Mouse (Mus musculus) midbrain, postnatal 0 days (tissue): ENCODE results near the gene Slc38a7. TPM values are rescaled to one million over a fixed set of nuclear protein-coding genes. Genes with fewer than 3 reads are reported as not detected.

Experiments used
- ATAC-seq: fragments of 200-750 bp; cut with Nextera tagmentation; 2 replicates; pipeline ENCODE4 v1.8.0; 2017; ENCODE audit warnings: moderate number of reproducible peaks, mild to moderate bottlenecking, moderate TSS enrichment, moderate library complexity; ENCODE audit not compliant: low FRiP score
- DNase-seq: peaks from one replicate; pipeline ENCODE4 v3.0.0-alpha.2; 2015; ENCODE audit warnings: low spot score
- H3K27ac ChIP-seq: fragments of 300-500 bp; sonication (generic); 2 replicates; pipeline ENCODE4 v1.5.1; 2014; ENCODE audit warnings: low read depth, mild to moderate bottlenecking, low read length, mixed read lengths
- H3K27me3 ChIP-seq: fragments of 300-500 bp; sonication (generic); 2 replicates; pipeline ENCODE4 v1.6.1; 2014; ENCODE audit warnings: low read length, control low read depth, mixed read lengths; ENCODE audit not compliant: insufficient read depth
- H3K36me3 ChIP-seq: fragments of 300-500 bp; sonication (generic); 2 replicates; pipeline ENCODE4 v1.6.1; 2014; ENCODE audit warnings: low read length, control low read depth, mixed read lengths; ENCODE audit not compliant: insufficient read depth
- H3K4me1 ChIP-seq: fragments of 300-500 bp; sonication (generic); 2 replicates; pipeline ENCODE4 v1.6.1; 2014; ENCODE audit warnings: mild to moderate bottlenecking, control low read depth, antibody characterized with exemption, low read length, mixed read lengths; ENCODE audit not compliant: insufficient read depth
- H3K4me2 ChIP-seq: fragments of 300-500 bp; sonication (generic); 2 replicates; pipeline ENCODE4 v1.6.1; 2014; ENCODE audit warnings: low read depth, mild to moderate bottlenecking, low read length, mixed read lengths; ENCODE audit not compliant: poor library complexity, severe bottlenecking
- H3K4me3 ChIP-seq: fragments of 300-500 bp; sonication (generic); 2 replicates; pipeline ENCODE4 v1.5.1; 2014; ENCODE audit warnings: low read depth, mild to moderate bottlenecking, low read length, moderate library complexity
- H3K9ac ChIP-seq: fragments of 300-500 bp; sonication (generic); replicated peaks from 2 replicates; pipeline ENCODE4 v1.6.1; 2014; ENCODE audit warnings: mild to moderate bottlenecking, low read length, moderate library complexity, mixed read lengths; ENCODE audit not compliant: poor library complexity, severe bottlenecking
- H3K9me3 ChIP-seq: fragments of 300-500 bp; sonication (generic); 2 replicates; pipeline ENCODE4 v1.6.1; 2016; ENCODE audit warnings: low read length, control low read depth
- CTCF ChIP-seq: IDR thresholded peaks from 2 replicates; pipeline ENCODE4 v1.5.1; 2016; ENCODE audit warnings: antibody characterized with exemption, mild to moderate bottlenecking
- WGBS: fragments of 180-500 bp; shearing (Covaris S2); extraction: QIAGEN DNeasy Blood & Tissue Kit; methylation state at CpG from one replicate; pipeline ENCODE4 v1.1.7; 2014; 5-methylcytosine and 5-hydroxymethylcytosine counted together
- polyA plus RNA-seq: library from polyadenylated mRNA; unstranded; fragments of >200 nt; fragmentation: Nextera tagmentation; extraction: Ambion mirVana; gene quantifications from 2 replicates; pipeline ENCODE4 v1.2.1, GENCODE M21; 2015
- total RNA-seq: library from RNA; depleted of rRNA; stranded (reverse); fragments of >200 nt; gene quantifications from 2 replicates; pipeline ENCODE4 v1.2.3, GENCODE M21; 2014

The Slc38a7 gene
- total and polyA plus RNA-seq, 2 experiments from 2014 or later = 23.8 to 33.4 TPM

DNA sequence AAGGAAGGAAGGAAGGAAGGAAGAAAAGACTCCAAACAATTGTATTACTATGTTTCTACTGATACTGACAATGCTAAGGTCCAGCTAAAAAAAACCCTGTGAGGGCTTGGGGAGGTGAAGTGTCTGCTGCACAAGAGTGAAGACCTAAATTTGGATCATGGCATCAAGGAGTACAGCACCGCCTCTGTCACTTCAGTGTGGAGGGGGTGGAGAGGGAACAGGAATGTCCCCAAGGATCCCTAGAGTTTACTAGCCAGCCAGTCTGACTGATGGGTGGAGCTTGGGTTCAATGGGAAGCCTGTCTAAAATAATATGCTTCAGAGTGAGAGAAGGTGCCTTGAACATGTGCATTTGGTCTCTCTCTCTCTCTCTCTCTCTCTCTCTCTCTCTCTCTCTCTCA is 35.1 kb downstream of the Slc38a7 start:
- H3K4me2 ChIP-seq = no peak overlapping the region
- TF ChIP-seq CTCF = no peak
- no peaks in the 10 kb centered on the region for H3K36me3 ChIP-seq
- WGBS = 37% methylated on average over 1 of the region's 1 CpGs
- no peak for ATAC-seq
- H3K4me3 ChIP-seq = no peak overlapping the region
- no peak for DNase-seq
- H3K4me1 ChIP-seq = no peaks in the 10 kb centered on the region
- H3K27me3 ChIP-seq = no peaks in the 10 kb centered on the region
- no peaks in the 10 kb centered on the region for H3K9me3 ChIP-seq
- H3K27ac ChIP-seq = no peak overlapping the region
- H3K9ac ChIP-seq = no peak overlapping the region

DNA sequence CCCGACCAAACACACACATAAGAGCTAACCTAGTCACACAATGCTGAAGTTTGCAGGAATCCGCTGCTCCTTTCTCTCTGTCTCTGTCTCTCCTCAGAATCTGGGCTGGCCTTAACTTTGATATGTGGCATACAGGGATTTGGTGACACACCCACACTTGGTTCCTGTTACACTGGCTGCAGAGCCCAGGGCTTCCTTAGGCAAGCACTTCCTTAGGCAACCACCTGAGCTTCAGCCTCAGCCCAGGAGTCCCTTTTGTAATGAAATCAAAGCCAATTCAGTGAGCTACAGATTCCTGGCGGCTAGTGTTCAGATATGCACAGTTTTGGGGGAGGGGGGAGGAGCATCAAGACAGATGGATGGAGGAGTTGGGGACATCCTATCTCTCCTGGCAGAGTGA is 35.7 kb downstream of the Slc38a7 start:
- Histone ChIP-seq H3K4me1 (no peaks in the 10 kb centered on the region), H3K27me3 (no peaks in the 10 kb centered on the region), H3K4me2 (no peak overlapping the region), H3K9me3 (no peaks in the 10 kb centered on the region), H3K4me3 (no peak overlapping the region), H3K36me3 (no peaks in the 10 kb centered on the region), H3K27ac (no peak overlapping the region), H3K9ac (no peak overlapping the region)
- WGBS = 73% methylated on average over 3 of the region's 3 CpGs
- no peak for ATAC-seq
- DNase-seq = no peak
- no peak for TF ChIP-seq CTCF

DNA sequence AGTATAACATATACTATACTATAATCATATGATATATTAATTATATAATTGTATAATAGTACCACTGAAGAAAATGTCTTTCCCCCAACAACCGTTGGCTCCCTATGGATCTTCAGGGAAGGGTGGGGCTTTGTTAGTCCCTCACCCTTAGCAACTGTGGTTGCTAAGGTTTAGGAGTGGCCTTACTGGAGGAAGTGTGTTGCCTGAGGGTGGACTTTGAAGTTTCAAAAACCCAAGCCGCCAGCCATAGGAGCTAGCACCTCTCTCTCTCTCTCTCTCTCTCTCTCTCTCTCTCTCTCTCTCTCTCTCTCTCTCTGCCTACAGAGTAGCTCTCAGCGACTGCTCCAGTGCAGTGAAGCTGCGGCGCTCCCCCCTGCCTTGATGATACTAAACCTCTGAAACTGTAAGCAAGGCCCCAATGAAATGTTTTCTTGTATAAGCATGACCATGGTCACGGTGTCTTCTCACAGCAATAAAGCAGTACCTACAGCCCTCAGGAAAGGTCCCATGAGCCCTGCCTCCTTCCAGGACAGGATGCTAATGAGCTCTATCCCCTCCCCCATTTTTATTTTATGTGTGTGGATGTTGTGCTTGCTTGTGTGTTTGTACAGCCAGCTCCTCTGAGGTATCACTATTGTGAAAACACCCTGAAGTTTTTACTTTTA is 37.2 kb downstream of the Slc38a7 start:
- DNase-seq = no peak

DNA sequence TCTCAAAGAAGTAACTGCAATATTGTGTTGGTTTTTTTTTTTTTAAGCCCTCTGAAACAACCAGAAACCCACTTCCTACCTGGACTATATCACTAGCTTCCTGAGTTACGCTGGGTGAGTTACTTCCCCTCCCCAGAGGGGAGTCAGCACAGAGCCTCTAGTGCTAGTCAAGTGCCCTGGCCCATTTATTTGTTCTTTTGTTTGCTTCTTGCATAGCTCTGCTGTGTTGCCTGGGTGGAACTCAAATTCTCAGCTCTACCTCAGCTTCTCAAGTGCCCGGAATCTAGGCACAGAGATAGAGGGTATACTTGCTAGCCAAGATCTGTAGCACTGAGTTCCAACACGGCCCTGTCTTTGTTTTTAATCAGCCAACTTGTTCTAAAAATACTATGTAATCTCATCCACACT is 43.2 kb downstream of the Slc38a7 start:
- DNase-seq (no peak), ATAC-seq (no peak)
- no peaks in the 10 kb centered on the region for H3K27me3 ChIP-seq
- H3K9ac ChIP-seq = no peak overlapping the region
- TF ChIP-seq CTCF = no peak
- no peak overlapping the region for H3K4me3 ChIP-seq
- no peaks in the 10 kb centered on the region for H3K36me3 ChIP-seq
- H3K4me2 ChIP-seq = no peak overlapping the region
- H3K9me3 ChIP-seq = no peaks in the 10 kb centered on the region
- 0 out of 2 replicates have a peak, but pooled peaks cover 6% of the 10 kb centered on the region for H3K4me1 ChIP-seq
- no peak overlapping the region for H3K27ac ChIP-seq
- WGBS = 60% methylated on average over 3 of the region's 3 CpGs

More for the DNA sequence above, 37.2 kb downstream of the Slc38a7 start:
- no peak for ATAC-seq
- Histone ChIP-seq H3K4me3 (no peak overlapping the region), H3K36me3 (no peaks in the 10 kb centered on the region), H3K4me1 (no peaks in the 10 kb centered on the region), H3K9me3 (no peaks in the 10 kb centered on the region), H3K9ac (no peak overlapping the region), H3K27me3 (no peaks in the 10 kb centered on the region), H3K4me2 (no peak overlapping the region), H3K27ac (no peak overlapping the region)
- no peak for TF ChIP-seq CTCF
- WGBS = 50% methylated on average over 6 of the region's 6 CpGs

DNA sequence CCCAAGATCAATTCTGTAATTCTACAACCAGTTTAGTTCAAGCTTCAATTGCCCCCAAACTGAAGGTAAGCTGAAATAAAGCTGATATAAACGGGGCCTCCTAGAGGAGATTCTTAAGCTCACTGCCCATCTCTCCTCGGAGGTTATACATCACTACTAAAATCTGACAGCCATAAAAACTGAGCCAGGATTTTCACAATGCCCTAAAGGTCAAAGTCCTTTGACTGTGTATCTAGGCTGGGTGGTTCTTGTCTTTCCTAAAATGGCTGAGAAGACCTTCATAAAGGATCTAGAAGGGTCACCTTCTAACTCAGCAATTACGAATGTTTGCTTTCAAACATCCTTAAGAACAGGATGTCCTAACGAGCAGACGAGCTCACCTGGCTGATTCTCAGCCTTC is 44.2 kb downstream of the Slc38a7 start:
- ATAC-seq (no peak), DNase-seq (no peak)
- Histone ChIP-seq H3K9ac (no peak overlapping the region), H3K27me3 (no peaks in the 10 kb centered on the region), H3K4me2 (no peak overlapping the region), H3K4me3 (no peak overlapping the region), H3K4me1 (0 out of 2 replicates have a peak, but pooled peaks cover 6% of the 10 kb centered on the region), H3K27ac (no peak overlapping the region), H3K9me3 (no peaks in the 10 kb centered on the region), H3K36me3 (no peaks in the 10 kb centered on the region)
- TF ChIP-seq CTCF = no peak
- WGBS = 88% methylated on average over 5 of the region's 5 CpGs

DNA sequence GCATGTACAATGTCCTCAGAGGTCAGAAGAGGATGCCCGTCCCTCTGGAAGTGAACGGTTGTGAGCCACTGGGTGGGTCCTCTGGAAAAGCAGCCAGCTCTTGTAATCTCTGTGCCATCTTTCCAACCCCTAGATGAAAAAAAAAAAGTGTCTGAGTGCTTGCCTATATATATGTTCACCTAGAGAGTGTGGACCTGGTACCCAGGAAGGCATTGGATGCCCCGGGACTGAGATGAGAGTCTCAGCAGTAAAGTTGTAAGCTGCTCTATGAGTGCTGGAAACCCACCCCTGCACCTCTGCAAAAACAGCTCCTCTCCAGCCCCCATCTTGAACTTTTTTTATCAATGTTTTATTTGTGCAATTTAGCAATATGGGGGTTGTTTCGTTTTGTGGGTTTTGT is 44.7 kb downstream of the Slc38a7 start:
- Histone ChIP-seq H3K4me2 (no peak overlapping the region), H3K36me3 (no peaks in the 10 kb centered on the region), H3K9me3 (no peaks in the 10 kb centered on the region), H3K27ac (no peak overlapping the region), H3K27me3 (no peaks in the 10 kb centered on the region), H3K4me1 (0 out of 2 replicates have a peak, but pooled peaks cover 6% of the 10 kb centered on the region), H3K4me3 (no peak overlapping the region), H3K9ac (no peak overlapping the region)
- TF ChIP-seq CTCF = no peak
- ATAC-seq (no peak), DNase-seq (no peak)
- 84% methylated on average over 4 of the region's 4 CpGs for WGBS
